Mouse (Mus musculus) cerebellum, adult 8-10 months (tissue): ENCODE results near the gene Rhbdf2.
"Not testable (repeated sequence)": the region's sequence is repeated elsewhere in the genome, so short reads cannot be mapped to it uniquely, and the experiment has no call there.

Source experiments
- DNase-seq: peaks from one replicate; pipeline ENCODE4 v3.0.0; 2022

Gene Rhbdf2

DNA sequence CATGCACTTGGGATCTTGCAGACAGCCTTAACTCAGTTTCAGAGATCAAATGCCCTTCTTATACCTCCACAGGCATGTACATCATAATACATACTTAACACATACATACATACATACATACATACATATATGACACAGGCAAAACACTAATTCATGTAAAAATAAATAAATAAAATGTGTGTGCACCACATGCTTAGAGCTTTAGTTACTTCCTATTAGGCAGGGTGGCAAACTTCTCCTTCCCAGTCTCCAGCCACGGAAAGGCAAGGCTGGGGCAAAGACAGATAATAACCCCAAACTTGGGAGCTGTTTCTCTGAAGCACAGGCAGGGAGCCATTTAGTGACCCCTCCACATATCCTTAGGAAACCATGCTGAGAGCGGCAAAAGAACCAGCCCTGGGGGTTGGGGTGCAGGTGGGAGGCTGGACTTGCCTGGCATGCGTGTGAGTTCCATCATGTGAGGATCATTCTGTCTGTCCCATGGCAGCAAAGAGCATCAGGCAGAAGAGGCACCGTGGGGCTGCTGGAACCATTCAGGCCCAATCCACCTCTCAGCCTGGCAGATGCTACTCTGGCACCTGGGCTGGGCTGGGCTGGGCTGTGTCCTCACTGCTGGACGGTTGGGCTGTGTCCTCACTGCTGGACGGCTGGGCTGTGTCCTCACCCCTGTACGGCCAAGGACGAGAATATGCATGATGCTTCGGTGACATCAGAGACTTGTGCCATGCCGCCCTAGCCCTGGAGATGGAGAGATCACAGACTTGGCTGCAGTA lies at the start of gene Rhbdf2:
Gene Rhbdf2, minus strand, starts transcription at position 721 of the 773 bp plus-strand sequence.
- no peak for DNase-seq

DNA sequence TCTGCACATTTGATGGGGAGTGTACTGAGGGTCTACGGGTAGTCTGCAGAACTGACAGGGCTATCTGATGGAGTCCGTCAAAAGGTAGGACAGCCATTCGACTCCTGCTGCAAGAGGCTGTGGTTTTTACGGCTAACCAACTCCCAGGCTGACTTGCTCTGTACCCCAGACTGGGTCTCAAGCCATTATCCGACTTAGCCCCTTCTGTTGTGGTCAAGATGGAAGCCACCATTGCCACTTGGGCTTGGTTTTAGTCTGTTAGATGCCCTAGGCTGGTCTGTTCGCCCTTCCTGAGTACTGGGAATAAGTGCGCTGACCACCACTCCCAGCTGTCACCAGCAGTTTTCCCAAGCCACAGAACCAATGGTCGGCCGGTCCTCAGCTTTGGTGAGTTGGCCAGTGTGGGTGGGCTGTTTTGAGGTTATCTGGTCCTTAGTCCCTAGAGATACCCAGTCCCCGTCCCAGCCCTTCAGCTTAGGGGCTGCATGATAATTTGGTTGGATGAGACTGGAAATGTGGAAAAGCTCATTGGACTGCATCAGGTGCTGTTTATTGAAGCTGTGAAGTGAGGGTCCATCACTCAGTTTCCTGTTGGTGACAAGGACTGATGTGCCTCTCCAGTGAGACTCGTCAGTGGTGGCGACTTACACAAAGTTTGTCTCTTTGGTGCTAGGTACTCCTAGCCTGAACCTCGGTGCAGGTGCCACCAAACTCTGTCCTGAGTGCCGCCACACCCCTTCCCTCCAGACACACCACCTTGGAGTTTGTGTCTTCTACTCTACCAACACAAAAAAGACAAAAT lies 49.6 kb upstream of the Rhbdf2 start:
- DNase-seq = no peak

DNA sequence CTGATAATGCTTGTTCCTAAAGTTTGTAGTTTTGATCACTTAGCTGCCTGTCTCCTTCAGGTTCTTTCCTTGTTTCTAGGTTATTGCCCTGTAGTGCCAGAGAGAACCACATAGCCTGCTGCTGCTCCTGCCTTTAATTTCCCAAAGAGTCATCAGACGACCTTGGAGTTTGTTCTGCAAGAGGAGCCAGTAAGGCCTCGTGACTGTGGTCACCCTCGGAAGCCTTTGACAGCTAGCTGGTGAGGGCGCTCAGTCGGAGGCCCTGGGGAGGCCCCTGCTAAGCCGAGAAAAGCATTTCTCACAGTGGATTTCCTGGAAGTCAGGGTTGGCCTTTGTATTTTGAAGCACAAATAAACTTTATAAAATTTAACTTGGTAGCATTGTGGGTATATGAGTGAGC lies 48.6 kb upstream of the Rhbdf2 start:
- not testable (repeated sequence) for DNase-seq

DNA sequence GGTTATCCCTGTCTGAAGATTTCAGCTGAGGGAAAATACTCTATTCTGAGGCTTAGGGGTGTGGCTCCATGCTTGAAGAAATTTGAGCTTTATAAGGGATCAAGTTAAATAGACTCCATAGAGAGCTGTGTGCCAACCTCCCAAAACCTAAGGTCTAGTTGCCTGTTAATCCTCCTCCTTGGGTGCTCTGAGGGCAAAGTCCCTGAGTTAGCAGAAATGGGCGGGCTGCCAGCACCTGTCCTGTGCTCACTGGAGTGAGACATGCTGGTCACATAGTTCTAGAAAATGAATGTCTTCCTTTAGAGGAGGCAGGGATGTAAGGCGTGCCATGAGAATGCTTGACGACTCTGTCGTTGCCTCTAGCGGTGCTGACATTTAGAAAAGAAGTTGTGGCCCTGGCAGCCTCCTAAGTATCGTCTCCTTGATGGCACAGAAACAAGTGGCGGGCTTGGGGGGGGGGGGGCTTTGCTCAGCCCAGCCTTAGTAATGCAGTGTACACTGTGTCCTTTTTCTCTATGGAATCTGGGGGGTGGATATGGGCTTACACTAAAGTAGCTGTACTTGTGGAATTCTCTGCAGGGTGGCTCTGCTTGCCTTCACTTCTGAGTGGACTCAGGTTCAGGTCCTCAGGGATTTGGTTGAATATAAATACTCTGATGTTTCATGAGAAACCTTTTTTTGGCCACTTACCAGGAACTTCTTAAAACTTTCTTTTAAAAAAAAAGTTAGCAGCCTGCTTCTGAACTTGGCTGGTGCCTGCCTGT lies 48.0 kb upstream of the Rhbdf2 start:
- no peak for DNase-seq

DNA sequence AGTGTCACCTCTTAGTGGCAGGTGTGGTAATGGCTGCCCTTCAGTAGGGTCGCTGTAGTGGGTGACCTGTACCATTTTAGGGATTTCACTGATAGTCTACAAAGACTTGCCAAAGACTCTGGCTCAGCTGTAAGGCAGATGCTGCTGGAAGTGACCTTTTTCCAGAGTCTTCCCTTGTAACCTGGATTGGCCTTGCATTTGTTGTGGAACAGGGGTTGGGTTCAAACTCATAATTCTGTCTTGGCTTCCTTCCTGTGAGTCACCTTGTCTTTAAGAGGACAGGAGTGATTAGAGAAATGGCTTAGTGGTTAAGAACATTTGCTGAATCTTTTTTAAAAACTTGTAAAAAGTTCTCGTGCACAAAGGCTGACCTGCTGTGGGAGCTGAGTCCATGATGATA lies 46.6 kb upstream of the Rhbdf2 start:
- DNase-seq = no peak

DNA sequence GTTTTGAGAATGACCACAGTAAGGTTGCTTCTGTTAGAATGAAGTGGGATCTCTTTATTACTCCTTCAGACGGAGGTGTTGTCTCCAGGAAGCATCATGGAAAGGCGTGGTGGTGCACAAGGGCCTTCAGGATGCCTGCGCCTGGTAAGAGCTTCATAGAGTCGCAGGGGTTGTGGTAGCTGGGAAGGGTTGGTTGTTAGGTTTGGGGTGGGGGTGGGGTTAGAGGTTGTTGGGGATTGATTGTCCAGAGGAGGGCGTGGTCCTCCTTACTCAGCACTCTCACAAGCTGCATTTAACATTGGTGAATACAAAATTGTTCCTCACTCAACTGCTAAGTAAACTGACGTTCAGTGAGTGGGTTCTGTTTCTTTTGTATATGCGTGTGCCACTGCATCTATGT lies 45.8 kb upstream of the Rhbdf2 start:
- no peak for DNase-seq

DNA sequence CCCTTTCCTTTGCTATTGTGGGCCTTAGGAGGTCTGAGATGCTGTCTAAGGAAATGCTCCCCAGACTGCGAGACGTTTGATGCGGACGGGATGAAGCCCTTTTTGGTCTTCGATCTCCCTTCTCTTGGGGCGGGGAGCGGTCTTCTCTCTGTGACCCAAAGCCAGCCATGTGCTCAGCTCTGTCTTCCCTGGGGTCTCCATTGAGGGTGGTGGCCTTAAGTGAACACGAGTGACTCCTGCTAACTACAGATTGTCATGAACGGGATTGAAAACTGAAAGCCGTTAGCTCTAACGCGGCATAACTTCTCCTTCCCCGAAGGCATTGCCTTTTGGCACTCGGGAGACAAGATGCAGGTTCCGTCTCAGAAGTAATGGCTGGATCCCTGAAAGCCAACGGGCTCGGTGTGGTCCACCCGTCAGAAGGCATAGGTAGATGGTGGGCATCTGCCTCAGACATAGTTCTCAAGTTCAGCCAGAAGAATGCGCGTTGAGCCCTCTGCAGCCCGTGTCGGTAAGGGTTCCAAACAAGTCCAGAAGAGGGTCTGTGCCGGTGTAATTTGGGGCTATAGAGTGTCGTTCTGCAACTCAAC lies 45.1 kb upstream of the Rhbdf2 start:
- no peak for DNase-seq

DNA sequence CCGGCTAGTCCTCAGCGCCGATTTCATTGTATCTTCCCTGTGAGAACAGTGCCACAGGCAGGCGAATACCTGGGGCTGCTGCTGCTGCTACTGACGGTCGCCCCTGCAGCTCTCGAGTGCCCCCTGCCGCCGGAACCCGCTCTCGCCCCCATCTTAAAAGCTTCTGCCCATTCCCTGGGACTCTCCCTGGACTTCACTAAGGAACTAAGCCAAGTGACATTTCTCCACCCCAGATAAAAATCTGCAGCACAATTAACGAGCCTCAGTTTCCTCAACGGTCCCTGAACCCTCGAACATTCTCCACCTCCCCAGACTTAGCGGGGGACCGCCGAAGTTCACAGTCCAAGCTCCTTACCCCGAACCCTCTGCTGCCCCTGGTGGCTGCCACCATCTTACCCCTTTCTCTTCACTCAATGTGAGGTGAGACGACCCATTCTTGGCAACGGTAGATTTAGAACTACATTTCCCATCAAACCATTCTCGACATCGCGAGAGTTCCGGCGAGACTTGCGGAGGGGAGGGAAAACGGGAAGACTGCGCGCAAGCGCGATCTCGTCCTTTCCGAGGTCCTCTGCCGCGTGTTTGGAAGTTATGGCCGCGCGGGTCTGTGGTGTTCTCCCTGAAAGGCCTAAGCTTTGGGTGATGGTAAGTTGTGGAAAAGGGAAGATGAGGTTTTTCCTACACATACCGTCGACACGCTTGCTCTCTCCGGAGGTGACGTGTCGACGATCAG lies 44.5 kb upstream of the Rhbdf2 start:
- peak; percentile 98 for DNase-seq

DNA sequence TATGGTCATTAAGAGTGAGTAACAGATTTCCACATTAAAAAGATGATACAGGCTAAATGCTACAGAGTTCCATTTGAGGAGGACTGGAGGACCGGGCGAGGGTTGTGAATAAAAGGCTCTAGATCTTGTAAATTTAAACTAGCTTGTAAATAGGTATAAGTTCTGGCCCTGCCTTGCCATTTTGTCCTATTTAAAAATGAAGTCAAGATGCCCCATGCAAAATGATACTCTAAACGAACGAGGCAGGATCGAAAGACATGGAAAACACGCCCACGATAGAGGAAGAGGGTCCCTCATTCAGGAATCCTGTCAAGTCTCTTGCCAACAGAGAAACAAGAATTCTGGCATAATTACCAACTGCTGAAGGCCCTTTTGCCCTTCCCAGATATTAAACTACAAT lies 43.6 kb upstream of the Rhbdf2 start:
- no peak for DNase-seq

DNA sequence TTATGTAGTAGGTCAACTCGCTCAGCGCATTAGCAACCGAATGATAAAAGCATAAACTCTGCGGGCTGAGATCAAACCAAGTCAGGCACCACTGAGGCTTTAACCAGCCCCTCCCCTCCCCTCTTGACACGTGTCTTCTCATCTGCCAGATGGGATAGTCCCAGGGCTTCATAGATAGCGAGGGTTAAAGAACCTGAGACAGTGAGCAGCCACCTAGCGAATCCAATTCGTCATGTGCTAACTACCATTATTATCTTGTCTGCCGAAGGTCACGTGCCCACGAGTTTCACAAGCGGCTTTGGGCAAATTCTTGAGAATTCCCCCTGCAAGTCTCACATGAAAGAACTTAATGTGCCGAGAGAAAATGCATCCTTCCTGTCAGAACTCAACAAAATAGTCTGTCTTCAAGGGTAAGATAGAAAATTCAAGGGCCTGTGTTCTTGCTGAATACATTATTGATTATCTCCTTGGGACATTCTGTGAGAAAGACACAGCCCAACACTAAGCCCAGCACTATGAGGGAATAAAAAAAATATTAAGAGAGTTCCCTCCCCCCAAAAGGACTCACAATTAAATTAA lies 43.1 kb upstream of the Rhbdf2 start:
- DNase-seq = no peak

DNA sequence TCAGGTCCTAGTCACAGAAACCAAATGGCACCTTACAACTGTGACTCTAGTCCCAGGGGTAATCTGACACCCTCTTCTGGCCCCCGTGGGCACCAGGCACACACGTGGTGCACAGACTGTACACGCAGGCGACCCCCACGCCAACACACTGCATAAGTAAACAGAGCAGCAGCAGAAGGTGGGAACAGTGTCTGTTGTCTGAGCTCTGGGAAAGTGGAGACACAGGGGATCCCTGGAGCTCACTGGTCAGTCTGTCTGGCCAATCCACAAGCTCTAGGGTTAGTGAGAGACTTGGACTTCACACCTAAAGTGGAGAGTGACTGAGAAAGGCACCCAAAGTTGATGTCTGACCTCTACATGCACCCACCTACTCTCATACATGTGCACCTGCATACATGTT lies 42.5 kb upstream of the Rhbdf2 start:
- no peak for DNase-seq

DNA sequence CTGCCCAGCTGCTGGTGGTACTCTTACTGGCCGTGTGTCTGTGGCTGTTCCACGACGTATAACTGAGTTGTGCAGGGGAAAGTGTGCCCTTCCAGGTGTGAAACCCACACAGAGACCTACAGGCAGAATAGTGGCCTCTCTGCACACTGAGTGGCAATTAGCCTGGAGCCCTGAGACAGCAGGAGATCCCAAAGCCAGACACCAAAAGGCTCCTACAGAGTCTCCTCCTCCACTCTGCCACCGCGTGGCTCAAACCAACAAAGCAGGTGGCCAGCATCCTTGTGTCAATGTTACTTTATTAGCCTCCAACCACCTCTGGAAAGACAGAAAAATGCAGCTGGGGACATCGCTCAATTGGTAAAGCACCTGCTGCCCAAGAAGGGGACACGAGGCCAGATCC lies 42.0 kb upstream of the Rhbdf2 start:
- DNase-seq = no peak

DNA sequence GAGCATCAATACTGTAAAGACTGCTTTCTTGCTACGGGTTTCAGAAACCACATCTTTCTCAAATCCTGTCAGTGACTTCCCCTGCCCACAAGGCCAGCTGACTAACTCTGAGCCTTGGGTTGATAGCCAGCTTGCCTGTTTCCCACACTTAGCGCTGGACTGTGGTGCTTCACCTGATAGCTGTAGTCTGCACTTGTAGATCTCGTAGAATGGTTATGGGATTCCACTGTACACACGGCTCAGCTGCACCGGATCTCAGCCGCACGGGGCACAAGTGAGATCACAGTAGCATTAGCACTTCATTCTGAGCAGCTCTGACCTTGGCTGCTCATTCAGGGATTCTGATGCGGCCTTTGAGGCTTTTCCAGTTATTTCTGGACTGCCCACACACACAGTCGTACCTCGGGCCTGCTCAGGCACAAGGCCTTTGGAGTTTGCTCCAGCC lies 41.6 kb upstream of the Rhbdf2 start:
- no peak for DNase-seq

DNA sequence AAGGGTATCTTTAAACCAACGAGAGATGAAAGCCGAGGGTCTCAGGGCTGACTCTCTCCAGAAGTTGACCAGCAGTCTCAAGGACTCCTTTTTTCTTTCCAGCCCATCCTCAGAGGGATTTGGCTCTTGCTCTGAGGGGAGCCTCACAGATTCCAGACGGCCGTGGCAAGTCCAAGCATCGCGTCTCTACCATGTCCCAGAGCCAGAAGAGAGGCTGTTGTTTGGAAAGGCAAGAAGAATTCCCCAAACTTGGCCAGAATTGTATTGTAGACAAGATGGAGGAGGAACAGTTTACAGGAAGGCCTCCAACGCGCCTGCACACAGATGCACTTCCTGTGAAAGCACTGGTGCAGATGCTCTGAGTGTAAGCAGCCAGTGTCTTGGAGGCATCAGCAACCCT lies 41.1 kb upstream of the Rhbdf2 start:
- no peak for DNase-seq

DNA sequence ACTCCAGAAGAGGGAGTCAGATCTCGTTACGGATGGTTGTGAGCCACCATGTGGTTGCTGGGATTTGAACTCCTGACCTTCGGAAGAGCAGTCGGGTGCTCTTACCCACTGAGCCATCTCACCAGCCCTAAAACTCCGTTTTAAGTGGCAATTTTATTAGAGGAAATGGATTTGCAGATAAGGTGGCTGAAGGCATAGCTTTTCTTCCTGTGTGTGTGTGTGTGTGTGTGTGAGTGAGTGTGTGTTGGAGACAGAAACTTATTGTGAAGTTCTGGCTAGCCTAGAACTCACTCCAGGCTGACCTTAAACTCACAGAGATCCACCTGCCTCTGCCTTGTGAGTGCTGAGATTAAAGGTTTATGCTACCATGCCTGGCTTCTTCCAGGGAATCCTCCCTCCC lies 40.2 kb upstream of the Rhbdf2 start:
- DNase-seq = not testable (repeated sequence)

DNA sequence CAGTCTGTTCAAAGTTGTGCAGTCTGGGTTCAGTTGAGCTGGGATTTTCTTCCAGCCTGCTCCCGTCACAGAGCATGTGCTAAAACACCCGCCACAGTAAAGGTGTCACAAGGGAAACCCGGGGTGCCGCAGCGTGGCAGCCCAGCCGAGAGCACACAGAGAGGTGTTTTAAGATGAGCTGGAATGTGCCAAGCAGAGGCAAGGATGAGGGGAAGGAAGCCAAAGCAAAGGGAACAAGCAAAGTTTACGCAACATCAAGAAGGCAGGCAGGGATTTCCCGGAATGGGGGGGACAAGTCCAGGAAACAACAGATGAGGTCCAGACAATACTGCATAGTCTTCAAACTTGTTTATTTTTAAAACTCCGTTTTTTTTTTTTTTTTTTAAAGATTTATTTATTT lies 39.7 kb upstream of the Rhbdf2 start:
- no peak for DNase-seq

DNA sequence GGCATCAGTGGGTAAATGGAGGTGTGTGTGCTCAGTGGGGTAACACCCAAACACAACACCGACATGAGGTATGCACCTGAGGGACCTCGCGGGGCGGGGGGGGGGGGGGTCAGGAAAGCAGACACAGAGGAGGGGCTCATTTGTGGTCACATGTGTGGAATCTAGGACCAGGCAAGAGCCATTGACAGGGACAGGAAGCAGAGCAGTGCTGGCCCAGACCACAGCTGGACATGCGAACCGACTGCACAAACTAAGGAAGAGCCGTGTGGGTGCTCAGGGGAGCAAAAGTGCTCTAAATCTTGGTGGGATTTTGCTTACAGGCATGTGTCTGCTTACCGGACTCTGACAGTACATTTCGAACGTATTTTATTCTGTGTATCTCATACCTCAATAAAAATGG lies 38.5 kb upstream of the Rhbdf2 start:
- no peak for DNase-seq

DNA sequence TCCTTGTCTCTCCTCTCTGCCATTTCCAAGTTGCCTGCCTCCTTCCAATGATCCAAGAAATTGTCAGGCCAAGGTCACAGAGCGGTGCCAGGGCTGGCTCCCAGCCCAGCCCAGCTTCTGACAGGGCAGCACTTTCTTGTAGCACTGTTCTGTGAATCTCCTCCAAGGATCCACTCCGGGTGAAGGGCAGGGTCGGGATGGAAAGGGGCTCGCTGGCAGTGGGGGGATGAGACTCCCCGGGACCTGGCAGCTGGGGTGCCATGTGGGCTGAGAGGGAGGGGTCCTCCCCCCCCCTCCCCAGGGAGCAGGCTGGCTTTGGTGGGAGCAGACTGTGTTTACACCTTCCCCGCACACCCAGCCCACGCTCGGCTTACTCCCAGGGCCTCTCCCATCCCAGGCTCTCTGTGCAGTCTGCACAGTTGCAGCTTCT lies 35.1 kb upstream of the Rhbdf2 start:
- no peak for DNase-seq

DNA sequence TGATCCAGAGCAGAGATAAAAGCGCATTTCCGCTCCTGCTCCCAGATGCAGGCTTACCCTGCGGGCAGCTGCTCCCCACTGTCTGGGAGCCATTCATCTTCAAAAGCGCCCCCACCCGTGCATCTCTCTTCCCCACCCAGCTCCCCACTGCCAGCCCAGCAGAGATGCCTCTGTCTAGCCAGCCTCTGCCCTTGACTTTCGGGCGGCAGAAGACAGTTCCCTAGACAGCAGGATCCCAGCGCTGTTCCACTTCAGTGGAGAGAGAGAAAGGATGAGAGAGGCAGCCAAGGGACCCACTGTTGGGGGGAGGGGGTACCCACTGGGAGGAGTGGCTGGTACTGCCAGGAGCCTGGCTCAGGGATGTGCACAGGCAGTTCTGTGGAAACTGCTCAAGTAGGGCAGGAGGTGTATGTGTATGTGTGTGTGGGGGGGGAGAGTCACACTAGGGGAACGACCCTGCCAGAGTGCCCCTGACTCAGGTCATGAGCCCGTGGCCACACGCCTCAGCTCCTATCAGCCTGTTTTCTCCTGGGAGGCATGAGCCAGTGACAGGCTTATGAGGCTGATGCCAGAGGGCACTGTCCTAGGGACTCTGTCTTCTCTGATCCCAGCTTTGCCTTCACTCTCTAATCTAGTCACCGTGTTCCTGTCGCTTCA lies 34.6 kb upstream of the Rhbdf2 start:
- DNase-seq = no peak

DNA sequence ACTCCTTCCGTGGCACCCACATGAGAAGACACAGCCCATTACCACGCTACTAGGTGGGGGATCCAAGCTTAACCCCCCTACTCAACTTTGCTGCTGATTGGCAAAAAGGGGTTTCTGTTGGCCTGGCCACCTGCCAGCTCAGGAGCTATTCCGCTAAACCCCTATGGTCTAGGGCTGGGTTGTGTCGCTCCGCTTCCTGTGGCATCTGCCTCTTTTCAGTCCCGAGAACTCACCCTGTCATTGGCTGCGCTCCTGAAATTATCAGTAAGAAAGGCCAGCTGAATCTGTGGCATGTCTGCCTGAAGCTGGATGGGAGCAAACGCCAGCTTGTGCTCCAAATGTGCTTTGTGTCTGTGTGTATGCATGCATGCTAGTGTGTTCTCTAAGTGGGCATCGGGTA lies 33.4 kb upstream of the Rhbdf2 start:
- no peak for DNase-seq

DNA sequence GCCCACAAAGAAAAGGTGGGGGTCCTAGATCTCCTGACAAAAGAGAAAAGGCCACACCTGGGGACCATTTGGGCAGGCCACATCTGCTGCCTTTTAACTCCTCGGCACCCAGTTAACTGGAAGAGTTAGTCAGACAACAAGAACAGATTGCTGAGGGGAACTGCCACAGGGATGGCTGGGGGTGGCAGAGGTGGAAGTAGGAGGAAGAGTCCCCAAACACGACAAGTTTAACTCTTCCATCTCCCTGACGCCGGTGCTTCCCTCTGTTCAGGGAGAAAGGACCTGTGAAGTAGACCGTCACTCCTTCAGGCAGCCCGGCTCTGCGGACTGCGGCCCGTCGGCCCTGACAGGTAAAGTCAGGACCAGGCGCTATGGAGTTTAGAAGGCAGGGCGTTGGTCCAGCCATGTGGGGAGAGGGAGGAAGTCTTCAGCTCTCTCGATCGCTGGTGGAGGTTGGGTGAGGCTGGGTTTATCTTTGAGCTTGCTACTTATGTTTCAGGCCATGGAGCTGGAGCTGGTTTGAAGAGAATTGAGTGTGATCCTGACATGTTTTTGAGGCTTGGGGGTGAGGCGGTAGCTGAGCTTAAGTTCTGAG lies 32.3 kb upstream of the Rhbdf2 start:
- no peak for DNase-seq
